Mouse (Mus musculus) midbrain, postnatal 0 days (tissue): ENCODE results near the gene Pou3f3. TPM values are rescaled to one million over a fixed set of nuclear protein-coding genes. Genes with fewer than 3 reads are reported as not detected.

Experiments
- ATAC-seq: fragments of 200-750 bp; cut with Nextera tagmentation; 2 replicates; pipeline ENCODE4 v1.8.0; 2017; ENCODE audit warnings: moderate number of reproducible peaks, mild to moderate bottlenecking, moderate TSS enrichment, moderate library complexity; ENCODE audit not compliant: low FRiP score
- DNase-seq: peaks from one replicate; pipeline ENCODE4 v3.0.0-alpha.2; 2015; ENCODE audit warnings: low spot score
- H3K27ac ChIP-seq: fragments of 300-500 bp; sonication (generic); 2 replicates; pipeline ENCODE4 v1.5.1; 2014; ENCODE audit warnings: low read depth, mild to moderate bottlenecking, low read length, mixed read lengths
- H3K27me3 ChIP-seq: fragments of 300-500 bp; sonication (generic); 2 replicates; pipeline ENCODE4 v1.6.1; 2014; ENCODE audit warnings: low read length, control low read depth, mixed read lengths; ENCODE audit not compliant: insufficient read depth
- H3K36me3 ChIP-seq: fragments of 300-500 bp; sonication (generic); 2 replicates; pipeline ENCODE4 v1.6.1; 2014; ENCODE audit warnings: low read length, control low read depth, mixed read lengths; ENCODE audit not compliant: insufficient read depth
- H3K4me1 ChIP-seq: fragments of 300-500 bp; sonication (generic); 2 replicates; pipeline ENCODE4 v1.6.1; 2014; ENCODE audit warnings: mild to moderate bottlenecking, control low read depth, antibody characterized with exemption, low read length, mixed read lengths; ENCODE audit not compliant: insufficient read depth
- H3K4me2 ChIP-seq: fragments of 300-500 bp; sonication (generic); 2 replicates; pipeline ENCODE4 v1.6.1; 2014; ENCODE audit warnings: low read depth, mild to moderate bottlenecking, low read length, mixed read lengths; ENCODE audit not compliant: poor library complexity, severe bottlenecking
- H3K4me3 ChIP-seq: fragments of 300-500 bp; sonication (generic); 2 replicates; pipeline ENCODE4 v1.5.1; 2014; ENCODE audit warnings: low read depth, mild to moderate bottlenecking, low read length, moderate library complexity
- H3K9ac ChIP-seq: fragments of 300-500 bp; sonication (generic); replicated peaks from 2 replicates; pipeline ENCODE4 v1.6.1; 2014; ENCODE audit warnings: mild to moderate bottlenecking, low read length, moderate library complexity, mixed read lengths; ENCODE audit not compliant: poor library complexity, severe bottlenecking
- H3K9me3 ChIP-seq: fragments of 300-500 bp; sonication (generic); 2 replicates; pipeline ENCODE4 v1.6.1; 2016; ENCODE audit warnings: low read length, control low read depth
- CTCF ChIP-seq: IDR thresholded peaks from 2 replicates; pipeline ENCODE4 v1.5.1; 2016; ENCODE audit warnings: antibody characterized with exemption, mild to moderate bottlenecking
- WGBS: fragments of 180-500 bp; shearing (Covaris S2); extraction: QIAGEN DNeasy Blood & Tissue Kit; methylation state at CpG from one replicate; pipeline ENCODE4 v1.1.7; 2014; 5-methylcytosine and 5-hydroxymethylcytosine counted together
- polyA plus RNA-seq: library from polyadenylated mRNA; unstranded; fragments of >200 nt; fragmentation: Nextera tagmentation; extraction: Ambion mirVana; gene quantifications from 2 replicates; pipeline ENCODE4 v1.2.1, GENCODE M21; 2015
- total RNA-seq: library from RNA; depleted of rRNA; stranded (reverse); fragments of >200 nt; gene quantifications from 2 replicates; pipeline ENCODE4 v1.2.3, GENCODE M21; 2014

Pou3f3 gene
- total and polyA plus RNA-seq, 2 experiments from 2014 or later: 12.0 to 45.2 TPM

DNA sequence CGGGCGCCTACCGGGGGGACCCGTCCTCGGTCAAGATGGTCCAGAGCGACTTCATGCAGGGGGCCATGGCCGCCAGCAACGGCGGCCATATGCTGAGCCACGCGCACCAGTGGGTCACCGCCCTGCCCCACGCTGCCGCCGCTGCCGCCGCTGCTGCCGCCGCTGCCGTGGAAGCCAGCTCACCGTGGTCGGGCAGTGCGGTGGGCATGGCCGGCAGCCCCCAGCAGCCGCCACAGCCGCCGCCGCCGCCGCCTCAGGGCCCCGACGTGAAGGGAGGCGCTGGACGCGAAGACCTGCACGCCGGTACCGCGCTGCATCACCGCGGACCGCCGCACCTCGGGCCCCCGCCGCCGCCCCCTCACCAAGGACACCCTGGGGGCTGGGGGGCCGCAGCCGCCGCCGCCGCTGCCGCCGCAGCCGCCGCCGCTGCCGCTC lies 1.8 kb downstream of the Pou3f3 start:
- peaks cover 5% of the 10 kb centered on the region; the same call in 1 of the 2 replicates for H3K36me3 ChIP-seq
- no peak for ATAC-seq
- H3K4me1 ChIP-seq: no peaks in the 10 kb centered on the region

DNA sequence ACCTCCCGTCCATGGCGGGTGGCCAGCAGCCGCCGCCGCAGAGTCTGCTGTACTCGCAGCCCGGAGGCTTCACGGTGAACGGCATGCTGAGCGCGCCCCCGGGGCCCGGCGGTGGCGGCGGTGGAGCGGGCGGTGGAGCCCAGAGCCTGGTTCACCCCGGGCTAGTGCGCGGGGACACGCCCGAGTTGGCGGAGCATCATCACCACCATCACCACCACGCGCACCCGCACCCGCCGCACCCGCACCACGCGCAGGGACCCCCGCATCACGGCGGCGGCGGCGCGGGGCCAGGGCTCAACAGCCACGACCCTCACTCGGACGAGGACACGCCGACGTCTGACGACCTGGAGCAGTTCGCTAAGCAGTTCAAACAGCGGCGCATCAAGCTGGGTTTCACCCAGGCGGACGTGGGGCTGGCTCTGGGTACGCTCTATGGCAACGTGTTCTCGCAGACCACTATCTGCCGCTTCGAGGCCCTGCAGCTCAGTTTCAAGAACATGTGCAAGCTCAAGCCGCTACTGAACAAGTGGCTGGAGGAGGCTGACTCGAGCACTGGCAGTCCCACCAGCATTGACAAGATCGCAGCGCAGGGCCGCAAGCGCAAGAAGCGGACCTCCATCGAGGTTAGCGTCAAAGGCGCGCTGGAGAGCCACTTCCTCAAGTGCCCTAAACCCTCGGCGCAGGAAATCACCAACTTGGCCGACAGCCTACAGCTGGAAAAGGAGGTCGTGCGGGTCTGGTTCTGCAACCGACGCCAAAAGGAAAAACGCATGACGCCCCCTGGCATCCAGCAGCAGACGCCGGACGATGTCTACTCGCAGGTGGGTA lies 2.4 kb downstream of the Pou3f3 start:
- no peaks in the 10 kb centered on the region for H3K27me3 ChIP-seq
- H3K4me1 ChIP-seq: no peaks in the 10 kb centered on the region
- WGBS: under 1% methylated on average over 69 of the region's 80 CpGs
- H3K9me3 ChIP-seq: no peaks in the 10 kb centered on the region
- peaks cover 5% of the 10 kb centered on the region; the same call in 1 of the 2 replicates for H3K36me3 ChIP-seq
- ATAC-seq: no peak
- no peak for TF ChIP-seq CTCF
- H3K4me2 ChIP-seq: peak overlapping the region; percentile 91
- peak; percentile 60 for DNase-seq
- H3K4me3 ChIP-seq: peak overlapping the region; percentile 85
- H3K27ac ChIP-seq: peak overlapping the region; percentile 97
- H3K9ac ChIP-seq: peak overlapping the region; percentile 92

More for the DNA sequence above, 1.8 kb downstream of the Pou3f3 start:
- DNase-seq: no peak
- H3K4me3 ChIP-seq: peak overlapping the region; percentile 85
- no peaks in the 10 kb centered on the region for H3K9me3 ChIP-seq
- H3K27ac ChIP-seq: peak overlapping the region; percentile 97
- no peaks in the 10 kb centered on the region for H3K27me3 ChIP-seq
- peak overlapping the region; percentile 92 for H3K9ac ChIP-seq
- H3K4me2 ChIP-seq: peak overlapping the region; percentile 91
- no peak for TF ChIP-seq CTCF
- WGBS: 0% methylated on average over 25 of the region's 58 CpGs

DNA sequence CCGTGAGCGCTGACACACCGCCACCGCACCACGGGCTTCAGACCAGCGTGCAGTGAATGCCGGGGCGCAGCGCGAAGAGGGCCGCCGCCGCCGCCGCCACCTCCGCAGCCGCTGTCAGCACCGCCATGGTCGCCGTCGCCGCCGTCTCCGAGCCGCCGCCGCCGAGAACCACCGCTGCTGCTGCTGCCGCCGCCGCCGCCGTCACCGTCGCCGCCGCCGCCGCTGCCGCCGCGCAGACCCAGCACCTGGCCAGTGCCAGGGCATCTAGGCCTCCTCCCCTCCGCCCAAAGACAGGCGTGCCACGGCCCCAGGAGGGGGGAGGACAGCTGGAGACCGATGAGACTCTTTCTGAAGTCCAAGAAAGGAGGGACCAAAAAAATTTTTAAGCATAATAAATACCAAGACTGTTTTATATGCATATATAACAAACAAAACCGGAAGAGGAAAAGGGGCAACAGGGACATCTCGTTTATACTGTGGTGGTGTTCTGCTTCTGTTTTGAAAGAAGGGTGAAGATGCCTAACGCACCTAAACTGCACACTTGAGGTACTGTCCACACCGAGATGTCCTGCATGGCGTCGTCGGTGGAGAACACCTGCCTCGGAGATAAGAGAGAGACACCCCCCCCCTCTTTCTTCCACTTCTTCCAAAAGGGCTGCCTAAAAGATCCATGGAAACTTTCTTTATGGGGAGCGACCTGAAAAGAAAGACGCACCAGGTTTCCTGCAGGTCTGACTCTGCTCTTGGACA lies 3.2 kb downstream of the Pou3f3 start:
- Histone ChIP-seq H3K9ac (peak overlapping the region; percentile 92), H3K4me1 (no peaks in the 10 kb centered on the region), H3K4me3 (peak overlapping the region; percentile 85), H3K27ac (peak overlapping the region; percentile 97), H3K9me3 (no peaks in the 10 kb centered on the region), H3K36me3 (peaks cover 5% of the 10 kb centered on the region; the same call in 1 of the 2 replicates), H3K4me2 (peak overlapping the region; percentile 91), H3K27me3 (no peaks in the 10 kb centered on the region)
- under 1% methylated on average over 56 of the region's 57 CpGs for WGBS
- ATAC-seq (no peak), DNase-seq (no peak)
- no peak for TF ChIP-seq CTCF

DNA sequence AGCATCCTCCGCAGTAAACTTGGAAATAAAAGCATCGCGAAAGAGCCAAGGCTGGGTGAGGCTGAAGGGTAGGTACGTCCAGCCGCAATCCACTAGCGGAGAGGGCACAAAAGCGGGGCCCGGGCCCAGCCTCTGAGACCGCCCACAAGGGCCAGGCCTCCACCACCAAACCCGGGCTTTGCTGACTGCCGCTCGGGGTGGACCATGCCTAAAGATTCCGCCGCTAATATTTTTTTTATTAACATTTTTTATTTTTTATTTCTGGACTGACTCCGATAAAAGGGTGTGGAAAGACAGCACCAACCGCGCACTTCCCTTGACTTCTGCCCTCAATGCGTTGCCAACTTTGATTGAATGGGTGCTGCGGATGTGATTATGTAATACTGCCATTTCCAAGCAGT lies 3.9 kb downstream of the Pou3f3 start:
- H3K27ac ChIP-seq: peak overlapping the region; percentile 97
- H3K4me2 ChIP-seq: peak overlapping the region; percentile 91
- H3K9ac ChIP-seq: peak overlapping the region; percentile 92
- no peak for TF ChIP-seq CTCF
- DNase-seq: no peak
- ATAC-seq: no peak
- no peaks in the 10 kb centered on the region for H3K9me3 ChIP-seq
- peaks cover 5% of the 10 kb centered on the region; the same call in 1 of the 2 replicates for H3K36me3 ChIP-seq
- H3K27me3 ChIP-seq: no peaks in the 10 kb centered on the region
- 2% methylated on average over 19 of the region's 19 CpGs for WGBS
- peak overlapping the region; percentile 85 for H3K4me3 ChIP-seq
- H3K4me1 ChIP-seq: peaks cover 3% of the 10 kb centered on the region; the same call in 1 of the 2 replicates

DNA sequence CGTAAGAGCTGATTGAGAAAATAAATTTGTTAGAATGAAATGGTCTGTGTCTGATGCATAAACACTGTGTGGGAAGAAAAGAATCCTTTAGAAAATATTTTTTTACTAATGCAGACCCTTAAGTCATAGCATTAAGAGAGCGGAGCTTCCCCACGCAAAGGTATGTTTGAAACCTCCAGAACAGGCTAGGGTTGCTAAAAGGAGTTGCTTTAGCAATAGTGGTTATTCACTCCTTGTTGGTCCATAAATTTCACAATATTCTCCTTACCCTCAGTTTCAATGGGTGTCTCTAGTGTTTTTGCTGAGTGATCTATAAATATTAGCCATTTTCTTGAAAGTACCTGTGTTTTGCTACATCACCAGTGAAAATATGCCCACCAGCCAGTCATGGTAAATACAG lies 4.6 kb downstream of the Pou3f3 start:
- peak overlapping the region; percentile 85 for H3K4me3 ChIP-seq
- peaks cover 5% of the 10 kb centered on the region; the same call in 1 of the 2 replicates for H3K36me3 ChIP-seq
- H3K9me3 ChIP-seq: no peaks in the 10 kb centered on the region
- 12% methylated on average over 3 of the region's 3 CpGs for WGBS
- peak overlapping the region; percentile 64 for H3K9ac ChIP-seq
- DNase-seq: no peak
- H3K4me2 ChIP-seq: peak overlapping the region; percentile 91
- H3K27me3 ChIP-seq: no peaks in the 10 kb centered on the region
- peaks cover 3% of the 10 kb centered on the region; the same call in 1 of the 2 replicates for H3K4me1 ChIP-seq
- TF ChIP-seq CTCF: no peak
- H3K27ac ChIP-seq: peak overlapping the region; percentile 70
- no peak for ATAC-seq
